Mouse (Mus musculus) adipose tissue, adult 10 weeks (tissue): ENCODE results near the gene Fgd1. TPM values are rescaled to one million over a fixed set of nuclear protein-coding genes. Genes with fewer than 3 reads are reported as not detected.

Source experiments
- polyA plus RNA-seq: library from polyadenylated mRNA; stranded (reverse); fragments of 350-450 nt; fragmentation: Illumina TruSeq; extraction: RNeasy Lipid Tissue Mini Kit (QIAGEN cat#74804); gene quantifications from one replicate; pipeline ENCODE4 v1.2.3, GENCODE M21; 2014; ENCODE audit warnings: low read depth, low replicate concordance

The Fgd1 gene
- polyA plus RNA-seq: 2.6 TPM

GRCm38 (mm10) chrX:151045850-151046249 is at the start of gene Fgd1:
Fgd1 (plus strand) TSS chrX:151046150.

DNA sequence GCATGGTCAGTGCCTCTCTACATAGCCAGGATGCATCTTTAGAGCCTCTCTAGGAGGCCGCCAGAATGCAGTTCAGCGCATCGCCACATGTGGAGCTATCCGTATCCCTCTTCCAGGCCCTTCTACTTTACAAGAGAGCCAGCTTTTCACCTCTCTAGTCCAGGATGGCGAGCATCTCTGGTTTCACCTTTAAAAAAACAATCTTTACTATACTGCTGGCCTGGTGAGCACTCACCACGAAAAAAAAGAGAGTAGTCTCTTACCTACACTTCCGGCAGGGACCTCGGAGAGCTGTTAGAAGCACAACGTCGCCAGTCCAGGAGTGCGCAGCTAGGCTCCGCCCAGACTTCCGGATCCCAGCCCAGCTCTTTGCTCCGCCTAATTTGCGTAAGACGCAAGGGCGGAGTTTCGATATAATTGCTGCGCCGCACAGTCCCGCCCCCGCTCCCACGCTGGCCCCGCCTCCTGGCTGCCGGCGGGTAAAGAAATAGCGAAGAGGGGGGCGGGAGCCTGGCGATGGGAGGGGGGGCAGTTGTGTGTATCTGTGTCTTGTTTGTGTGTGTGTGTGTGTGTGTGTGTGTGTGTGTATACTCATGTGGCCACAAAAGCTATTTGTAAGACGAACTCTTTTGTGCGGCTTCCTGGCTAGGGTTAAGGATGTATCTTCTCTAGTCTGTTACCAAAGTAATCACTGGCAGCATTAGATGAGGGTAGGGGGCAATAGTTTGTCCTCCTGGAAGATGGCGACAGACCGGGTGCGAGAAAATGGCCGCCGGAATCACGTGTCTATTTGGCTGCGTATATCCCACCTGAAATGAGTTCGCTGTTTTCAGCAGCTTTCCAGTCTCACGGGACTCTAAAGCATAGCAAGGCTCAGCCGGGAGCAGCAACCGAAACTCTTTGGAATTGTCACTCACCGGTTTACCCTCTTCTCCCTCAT is 28.7 kb upstream of the Fgd1 start, which contains the start of gene Gnl3l:
Gnl3l (minus strand) TSS at position 385 of the 940 bp plus-strand sequence.

DNA sequence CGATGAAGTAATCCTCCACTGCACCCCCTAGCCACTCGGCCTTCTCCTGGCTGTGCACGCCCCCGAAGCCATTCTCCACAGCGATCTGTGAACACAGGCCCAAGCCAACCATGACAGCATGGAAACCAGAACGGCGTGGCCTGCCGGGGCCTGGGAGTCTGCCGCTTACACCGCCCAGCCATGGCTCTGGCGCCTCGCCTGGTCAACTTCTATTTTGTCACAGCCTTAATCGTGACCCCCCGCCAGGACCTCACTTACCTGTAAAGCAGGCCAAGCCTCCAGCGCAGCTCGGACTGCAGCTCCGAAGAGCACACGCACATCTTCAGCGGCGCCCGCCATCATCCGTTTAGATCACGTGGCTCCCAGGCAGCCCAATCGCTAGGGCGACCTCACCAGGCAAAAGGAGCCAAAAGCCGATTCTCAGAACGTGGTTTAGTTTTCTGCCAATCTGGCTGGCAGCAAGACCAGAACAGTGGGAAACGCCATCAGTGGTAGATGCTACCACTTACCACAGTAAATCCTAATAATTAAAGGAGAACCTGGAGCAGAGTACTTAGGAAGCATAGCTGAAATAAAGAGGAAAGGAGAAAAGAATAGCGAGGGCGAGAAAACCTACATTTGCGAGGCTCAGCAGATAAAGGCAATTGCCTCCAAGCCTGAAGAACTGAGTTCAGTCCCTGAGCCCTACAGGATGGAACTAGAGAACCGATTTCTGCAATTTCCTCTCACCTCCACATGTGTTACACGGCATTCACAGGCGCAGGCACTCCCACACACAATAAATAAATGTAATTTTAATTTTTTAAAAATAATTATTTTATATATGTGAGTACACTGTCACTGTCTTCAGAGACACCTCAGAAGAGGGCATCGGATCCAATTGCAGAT is 50.5 kb downstream of the Fgd1 start, which contains the start of gene Tsr2:
Tsr2 (minus strand) TSS at position 373 of the 888 bp plus-strand sequence.

Other genes with a start within 250 kb of the Fgd1 start
- 48.5 TPM for gene Maged2, start 231.8 kb upstream of the Fgd1 start, polyA plus RNA-seq
- 22.8 TPM for gene Gnl3l, start 28.8 kb upstream of the Fgd1 start, polyA plus RNA-seq
- gene Tsr2, start 50.4 kb downstream of the Fgd1 start, polyA plus RNA-seq: 24.8 TPM
- 0.40 TPM for gene Wnk3, start 151.9 kb downstream of the Fgd1 start, polyA plus RNA-seq